Mouse (Mus musculus) thymus, postnatal 25 days (tissue): ENCODE results near the gene Atf2.
A peak's percentile ranks its signal among the peaks of the same experiment; 100 is the strongest.
"Not testable (repeated sequence)": the region's sequence is repeated elsewhere in the genome, so short reads cannot be mapped to it uniquely, and the experiment has no call there.

Experiments used
- DNase-seq: peaks from one replicate; pipeline ENCODE4 v3.0.0; 2022

The Atf2 gene

GRCm38 (mm10) chr2:73892464-73893296 lies at the start of gene Atf2:
Atf2 (minus strand) TSS chr2:73892639.
- peak; percentile 99 for DNase-seq

DNA sequence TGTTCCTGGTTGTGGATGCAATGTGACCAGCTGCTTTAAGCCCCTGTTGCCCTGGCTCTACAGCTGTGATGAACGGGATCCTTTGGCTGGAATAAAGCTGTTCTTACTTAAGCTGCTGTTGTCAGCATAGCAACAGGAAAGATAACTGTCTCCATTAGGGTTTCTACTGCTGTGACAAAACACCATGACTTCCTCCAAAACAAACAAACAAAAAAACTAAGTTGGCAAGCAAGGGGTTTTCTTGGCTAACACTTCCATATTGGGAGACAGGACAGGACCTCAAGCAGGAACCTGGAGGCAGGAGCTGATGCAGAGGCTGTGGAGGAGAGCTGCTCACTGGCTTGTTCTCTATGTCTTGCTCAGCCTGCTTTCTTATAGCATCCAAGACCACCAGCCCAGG lies 48.8 kb upstream of the Atf2 start:
- DNase-seq: no peak

DNA sequence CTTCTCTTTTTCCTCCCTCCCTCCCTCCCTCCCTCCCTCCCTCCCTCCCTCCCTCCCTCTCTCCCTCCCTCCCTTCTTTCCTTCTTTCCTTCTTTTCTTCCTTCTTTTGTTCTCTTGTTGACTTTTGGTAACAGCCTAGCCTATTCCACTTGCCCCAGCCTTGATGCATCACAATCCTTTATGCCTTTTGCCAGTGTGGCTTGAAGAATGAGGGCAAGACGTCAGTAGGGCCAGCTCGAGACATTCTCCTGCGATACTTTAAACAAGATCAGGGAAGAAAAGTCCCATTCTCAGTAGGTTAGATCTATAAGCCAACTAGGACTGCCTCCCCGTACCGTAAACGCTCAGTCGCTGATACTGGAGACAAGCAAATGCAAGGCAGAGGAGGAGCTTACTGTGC lies 48.0 kb upstream of the Atf2 start:
- DNase-seq: no peak

GRCm38 (mm10) chr2:73938896-73939295 lies 46.5 kb upstream of the Atf2 start:
- DNase-seq: no peak

DNA sequence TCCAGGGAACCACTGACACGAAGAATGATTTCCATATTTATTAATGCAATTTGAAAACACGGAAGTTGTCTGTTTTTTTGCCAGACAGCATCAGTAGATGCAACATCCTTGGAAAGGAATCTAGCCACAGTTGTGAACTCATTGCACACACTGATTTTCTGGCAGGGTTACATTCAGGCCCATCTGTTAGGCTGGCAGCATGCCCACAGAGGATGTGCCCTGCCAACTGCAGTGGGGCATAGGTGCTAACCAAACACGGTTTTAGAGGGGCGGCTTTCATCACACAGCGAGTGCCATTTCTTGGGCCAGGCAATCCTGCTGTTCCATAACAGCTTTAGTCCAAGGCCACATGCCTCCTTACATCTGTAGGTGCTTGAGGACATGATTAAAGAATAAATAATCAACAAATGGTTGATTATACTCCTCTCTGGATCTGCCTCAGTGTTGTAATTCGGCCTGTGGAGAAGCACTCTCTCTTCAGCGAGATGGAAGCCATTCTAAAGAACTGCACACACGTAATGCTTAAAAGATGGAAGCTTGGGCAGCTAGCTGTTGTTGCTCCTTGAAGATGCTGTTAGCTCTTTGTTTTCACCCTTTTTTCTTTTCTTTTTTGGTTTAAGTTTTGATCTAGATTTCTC lies 40.4 kb upstream of the Atf2 start:
- DNase-seq: no peak

DNA sequence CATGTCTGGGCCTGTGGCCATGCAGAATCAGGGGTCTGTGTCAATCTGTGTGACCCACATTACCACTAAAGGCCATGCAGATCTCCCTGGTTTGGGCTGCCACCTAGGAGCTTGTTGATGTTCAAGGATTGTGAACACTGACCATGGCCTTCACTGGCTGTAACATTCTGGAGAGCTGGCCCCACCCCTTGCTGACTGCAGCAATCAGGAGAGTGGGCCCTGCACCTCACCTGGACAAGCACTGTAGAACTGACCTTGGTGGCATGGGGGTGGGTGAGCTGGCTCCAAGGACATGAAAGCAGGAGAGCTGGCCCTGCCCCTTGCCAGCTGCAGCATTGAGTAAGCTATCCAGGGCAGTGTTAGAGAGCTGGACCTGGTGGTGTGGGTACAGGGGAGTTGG lies 35.3 kb upstream of the Atf2 start:
- no peak for DNase-seq

GRCm38 (mm10) chr2:73925539-73925938 lies 33.1 kb upstream of the Atf2 start:
- DNase-seq: no peak

GRCm38 (mm10) chr2:73925089-73925488 lies 32.6 kb upstream of the Atf2 start:
- peak; percentile 8 for DNase-seq

DNA sequence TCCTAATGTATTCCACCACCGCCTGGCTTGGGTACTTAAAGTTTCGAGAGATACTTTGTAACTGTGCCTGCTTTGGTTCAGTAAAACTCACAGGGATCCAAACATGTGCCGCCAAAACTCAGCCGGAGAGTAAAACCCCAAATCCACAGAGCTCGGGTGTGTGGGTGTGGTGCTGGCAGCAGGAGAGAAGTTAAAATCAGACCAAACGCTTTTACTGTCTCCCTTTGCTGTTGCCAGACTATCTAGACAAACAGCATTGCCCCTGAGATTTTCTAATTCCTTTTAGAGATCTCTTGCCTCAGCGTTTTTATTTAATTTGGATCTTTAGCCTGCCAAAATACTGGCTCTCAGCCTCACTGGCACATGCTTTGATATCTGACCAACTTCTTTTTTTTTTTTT lies 27.2 kb upstream of the Atf2 start:
- DNase-seq: no peak

GRCm38 (mm10) chr2:73912264-73912663 lies 19.8 kb upstream of the Atf2 start:
- DNase-seq: no peak

DNA sequence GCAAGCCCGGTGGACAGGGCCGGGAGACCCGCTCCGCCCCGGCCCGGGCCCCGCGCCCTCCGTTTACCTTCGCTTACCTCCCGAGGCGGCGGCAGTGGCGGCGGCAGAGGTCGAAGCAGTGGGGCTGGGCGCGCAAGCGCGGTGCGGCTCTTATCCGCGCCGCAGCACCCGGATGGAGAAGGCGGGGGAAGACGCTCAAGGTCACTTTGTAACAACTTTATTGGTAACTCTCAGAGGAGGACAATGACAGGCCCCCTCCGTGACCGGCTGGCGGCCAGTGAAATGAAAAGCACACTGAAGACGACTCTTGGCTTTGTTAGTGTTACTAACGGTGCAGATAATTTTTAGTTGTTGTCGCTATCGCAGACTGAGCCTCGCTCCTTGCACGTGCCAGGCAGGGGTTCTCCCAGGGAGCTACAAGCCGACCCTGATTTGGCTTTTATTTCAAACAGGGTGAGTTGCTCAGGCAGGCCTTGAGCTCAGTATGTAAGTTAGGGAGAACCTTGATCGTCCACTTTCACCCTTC lies 18.8 kb upstream of the Atf2 start, which contains the start of gene Atp5g3:
Gene Atp5g3, minus strand, starts transcription at position 152 of the 526 bp plus-strand sequence.
- DNase-seq: peak; percentile 93

DNA sequence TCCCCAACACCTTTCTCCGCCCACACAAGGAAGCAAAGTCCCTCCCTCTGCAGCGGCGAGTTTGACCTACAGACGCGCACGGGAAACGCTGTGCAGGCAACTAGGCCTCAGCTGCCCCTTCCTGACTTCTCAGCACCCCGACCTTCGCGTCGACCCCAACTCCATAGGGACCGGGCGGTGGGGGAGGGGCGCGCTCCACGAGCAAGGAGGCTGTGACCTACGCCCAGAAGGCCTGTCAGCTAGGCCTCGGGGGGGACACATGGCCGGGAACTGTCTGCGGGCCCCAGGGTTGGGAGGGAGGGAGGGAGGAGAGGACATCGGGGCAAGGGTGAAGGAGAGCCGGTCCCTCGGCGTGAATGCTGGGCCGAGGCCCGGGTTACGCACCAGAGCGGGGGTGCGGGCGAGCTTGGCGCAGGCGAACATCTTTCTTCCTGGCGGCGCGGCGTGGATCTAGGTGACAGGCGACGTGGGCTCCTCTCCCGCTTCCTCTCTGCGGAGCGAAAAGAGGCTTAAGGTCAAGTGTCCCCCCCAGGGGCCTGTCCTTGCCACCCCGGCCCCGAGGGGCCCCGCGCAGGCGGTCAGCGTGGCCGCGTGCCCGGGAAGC lies 18.2 kb upstream of the Atf2 start:
- peak; percentile 56 for DNase-seq

- no peak for DNase-seq
Measured at GRCm38 (mm10) chr2:73909116-73909515, 16.7 kb upstream of the Atf2 start.

DNA sequence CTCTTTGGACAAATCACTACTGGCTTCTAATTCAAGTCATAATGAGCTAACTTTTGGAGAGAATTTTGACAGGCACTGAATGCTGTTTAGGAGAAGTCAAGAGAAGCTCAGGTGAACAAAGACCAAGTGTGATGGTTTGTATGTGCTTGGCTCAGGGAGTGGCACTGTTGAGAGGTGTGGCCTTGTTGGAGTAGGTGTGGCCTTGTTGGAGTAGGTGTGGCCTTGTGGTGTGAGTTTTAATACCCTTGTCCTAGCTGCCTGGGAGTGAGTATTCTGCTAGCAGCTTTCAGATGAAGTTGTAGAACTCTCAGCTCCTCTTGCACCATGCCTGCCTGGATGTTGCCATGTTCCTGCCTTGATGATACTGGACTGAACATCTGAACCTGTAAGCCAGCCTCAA lies 12.2 kb upstream of the Atf2 start:
- DNase-seq: not testable (repeated sequence)

- DNase-seq: no peak
Measured at GRCm38 (mm10) chr2:73903536-73903935, 11.1 kb upstream of the Atf2 start.

GRCm38 (mm10) chr2:73902328-73902727 lies 9.9 kb upstream of the Atf2 start:
- not testable (repeated sequence) for DNase-seq

GRCm38 (mm10) chr2:73901169-73901568 lies 8.7 kb upstream of the Atf2 start:
- DNase-seq: no peak

DNA sequence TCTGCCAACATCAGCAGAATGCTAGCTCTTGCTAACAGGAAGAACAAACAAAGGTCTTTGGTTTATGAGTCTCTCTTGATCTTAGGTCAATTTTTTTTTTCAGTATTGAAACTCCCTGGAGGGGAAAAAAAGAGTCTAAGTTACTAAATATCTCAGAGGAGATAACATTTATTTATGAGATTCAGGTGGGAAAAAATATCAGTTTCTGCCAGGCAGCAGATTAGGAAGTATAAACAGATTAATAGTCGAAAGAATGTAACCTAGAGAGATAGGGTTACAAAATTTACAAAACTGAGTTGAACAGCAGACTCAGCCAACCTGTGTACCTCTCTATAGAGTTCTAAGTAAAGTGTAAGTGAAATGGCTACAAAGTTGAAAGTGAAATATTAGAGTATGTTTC lies 7.9 kb upstream of the Atf2 start:
- no peak for DNase-seq

DNA sequence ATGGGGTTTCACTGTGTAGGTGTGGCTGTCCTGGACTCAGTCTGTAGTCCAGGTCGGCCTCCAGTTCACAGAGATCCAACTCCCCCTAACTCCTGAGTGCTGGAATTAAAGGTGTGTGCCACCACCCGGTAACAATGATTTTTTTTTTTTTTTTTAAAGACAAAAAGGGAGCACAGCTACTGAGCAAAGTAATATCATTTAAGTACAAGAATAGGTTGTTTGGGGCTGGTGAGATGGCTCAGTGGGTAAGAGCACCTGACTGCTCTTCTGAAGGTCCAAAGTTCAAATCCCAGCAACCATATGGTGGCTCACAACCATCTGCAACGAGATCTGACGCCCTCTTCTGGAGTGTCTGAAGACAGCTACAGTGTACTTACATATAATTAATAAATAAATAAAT lies 4.5 kb upstream of the Atf2 start:
- DNase-seq: not testable (repeated sequence)

DNA sequence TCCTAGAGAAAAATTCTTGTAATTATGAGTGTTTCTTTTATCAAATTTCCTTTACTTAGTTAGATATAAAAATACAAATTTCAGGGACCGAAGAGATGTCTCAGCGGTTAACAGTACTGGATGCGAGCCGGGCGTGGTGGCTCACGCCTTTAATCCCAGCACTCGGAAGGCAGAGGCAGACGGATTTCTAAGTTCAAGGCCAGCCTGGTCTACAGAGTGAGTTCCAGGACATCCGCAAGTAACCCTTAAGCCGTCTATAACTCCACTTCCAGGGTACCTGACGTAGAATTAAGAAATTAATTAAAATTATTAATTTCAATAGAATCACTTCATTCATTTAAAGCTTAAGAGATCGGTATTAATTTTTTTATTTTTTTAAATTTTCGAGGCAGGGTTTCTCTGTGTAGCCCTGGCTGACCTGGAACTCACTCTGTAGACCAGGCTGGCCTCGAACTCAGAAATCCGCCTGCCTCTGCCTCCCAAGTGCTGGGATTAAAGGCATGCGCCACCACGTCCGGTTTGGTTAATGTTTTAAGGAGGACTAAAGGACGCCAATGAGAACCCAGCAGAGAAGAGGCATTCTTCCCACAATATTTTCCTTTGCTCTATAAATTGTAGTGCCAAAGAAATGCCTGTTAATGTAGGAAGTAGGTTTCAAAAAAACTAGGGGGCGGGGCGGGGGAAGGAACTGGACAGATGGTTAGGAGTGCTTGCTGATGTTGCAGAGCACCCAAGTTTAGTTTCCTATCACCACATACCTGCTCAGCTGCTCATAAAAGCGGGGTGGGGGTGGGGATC lies 1.2 kb upstream of the Atf2 start:
- DNase-seq: no peak

GRCm38 (mm10) chr2:73891701-73892463 lies 557 bp downstream of the Atf2 start:
- DNase-seq: no peak

DNA sequence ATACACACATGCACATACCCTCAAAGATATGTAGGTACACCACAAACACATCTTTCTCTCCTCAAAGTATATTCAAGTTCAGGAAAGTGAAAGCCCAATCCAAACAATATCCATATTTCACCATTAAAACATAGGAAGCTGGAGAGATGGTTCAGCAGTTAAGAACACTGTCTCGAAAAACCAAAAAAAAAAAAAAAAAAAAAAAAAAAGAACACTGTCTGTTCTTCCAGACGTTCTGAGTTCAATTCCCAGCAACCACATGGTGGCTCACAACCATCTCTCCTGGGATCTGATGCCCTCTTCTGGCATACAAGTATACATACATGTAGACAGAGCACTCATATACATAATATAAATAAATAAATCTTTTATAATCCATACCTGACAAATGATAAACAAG lies 6.4 kb downstream of the Atf2 start:
- no peak for DNase-seq
